Mouse (Mus musculus) embryonic facial prominence, embryonic 15.5 days (tissue): Measurements from ENCODE around the gene Zbtb37. TPM values are rescaled to one million over a fixed set of nuclear protein-coding genes. Genes with fewer than 3 reads are reported as not detected.
A peak's percentile ranks its signal among the peaks of the same experiment; 100 is the strongest.

Experiments used
- ATAC-seq: fragments of 200-750 bp; cut with Nextera tagmentation; 2 replicates; pipeline ENCODE4 v1.8.0; 2017; ENCODE audit warnings: low read depth, moderate TSS enrichment; ENCODE audit not compliant: insufficient number of reproducible peaks, low FRiP score, low TSS enrichment
- H3K27ac ChIP-seq: fragments of 300-500 bp; sonication (generic); replicated peaks from 2 replicates; pipeline ENCODE4 v1.5.1; 2015; ENCODE audit warnings: mild to moderate bottlenecking, inconsistent platforms
- H3K27me3 ChIP-seq: fragments of 300-500 bp; sonication (generic); 2 replicates; pipeline ENCODE4 v1.6.1; 2015; ENCODE audit warnings: inconsistent platforms
- H3K36me3 ChIP-seq: fragments of 300-500 bp; sonication (generic); 2 replicates; pipeline ENCODE4 v1.6.1; 2015; ENCODE audit warnings: mild to moderate bottlenecking, inconsistent platforms
- H3K4me1 ChIP-seq: fragments of 300-500 bp; sonication (generic); 2 replicates; pipeline ENCODE4 v1.6.1; 2015; ENCODE audit warnings: inconsistent platforms
- H3K4me2 ChIP-seq: fragments of 300-500 bp; sonication (generic); replicated peaks from 2 replicates; pipeline ENCODE4 v1.6.1; 2015; ENCODE audit warnings: mild to moderate bottlenecking, inconsistent platforms
- H3K4me3 ChIP-seq: fragments of 300-500 bp; sonication (generic); replicated peaks from 2 replicates; pipeline ENCODE4 v1.5.1; 2015; ENCODE audit warnings: mild to moderate bottlenecking, inconsistent platforms
- H3K9ac ChIP-seq: fragments of 300-500 bp; sonication (generic); 2 replicates; pipeline ENCODE4 v1.6.1; 2015; ENCODE audit warnings: inconsistent platforms
- H3K9me3 ChIP-seq: fragments of 300-500 bp; sonication (generic); replicated peaks from 2 replicates; pipeline ENCODE4 v1.6.1; 2016; ENCODE audit warnings: inconsistent platforms
- WGBS: fragments of 180-500 bp; shearing (Covaris S2); methylation state at CpG from one replicate; pipeline ENCODE4 v1.1.7; 2015; 5-methylcytosine and 5-hydroxymethylcytosine counted together
- polyA plus RNA-seq: library from polyadenylated mRNA; unstranded; fragments of >200 nt; fragmentation: Nextera tagmentation; extraction: Ambion mirVana; gene quantifications from 2 replicates; pipeline ENCODE4 v1.2.1, GENCODE M21; 2015

Gene Zbtb37
- polyA plus RNA-seq, 1 experiment from 2014 or later: 8.1 TPM

GRCm38 (mm10) chr1:161040426-161040770 lies 5.7 kb upstream of the Zbtb37 start:
- Histone ChIP-seq H3K27me3 (no peaks in the 10 kb centered on the region), H3K9ac (no peak overlapping the region), H3K9me3 (no peaks in the 10 kb centered on the region), H3K4me2 (no peak overlapping the region), H3K4me3 (no peak overlapping the region), H3K4me1 (0 out of 2 replicates have a peak, but pooled peaks cover 6% of the 10 kb centered on the region), H3K36me3 (peaks cover 34% of the 10 kb centered on the region), H3K27ac (peak overlapping the region; percentile 69)
- 59% methylated on average over 1 of the region's 1 CpGs for WGBS
- ATAC-seq: no peak

GRCm38 (mm10) chr1:161039741-161040425 lies 5.2 kb upstream of the Zbtb37 start:
- no peak overlapping the region for H3K9ac ChIP-seq
- H3K27ac ChIP-seq: peak overlapping the region; percentile 69
- H3K4me3 ChIP-seq: no peak overlapping the region
- 0 out of 2 replicates have a peak, but pooled peaks have one; percentile 46 for ATAC-seq
- H3K4me1 ChIP-seq: 0 out of 2 replicates have a peak, but pooled peaks cover 6% of the 10 kb centered on the region
- WGBS: 15% methylated on average over 3 of the region's 3 CpGs
- H3K4me2 ChIP-seq: no peak overlapping the region
- H3K9me3 ChIP-seq: no peaks in the 10 kb centered on the region
- H3K36me3 ChIP-seq: peaks cover 29% of the 10 kb centered on the region
- no peaks in the 10 kb centered on the region for H3K27me3 ChIP-seq

GRCm38 (mm10) chr1:161038968-161039721 lies 4.5 kb upstream of the Zbtb37 start:
- no peaks in the 10 kb centered on the region for H3K9me3 ChIP-seq
- 0 out of 2 replicates have a peak, but pooled peaks cover 6% of the 10 kb centered on the region for H3K4me1 ChIP-seq
- peak overlapping the region; percentile 69 for H3K27ac ChIP-seq
- H3K4me2 ChIP-seq: no peak overlapping the region
- 12% methylated on average over 3 of the region's 3 CpGs for WGBS
- no peak for ATAC-seq
- no peaks in the 10 kb centered on the region for H3K27me3 ChIP-seq
- no peak overlapping the region for H3K4me3 ChIP-seq
- no peak overlapping the region for H3K9ac ChIP-seq
- H3K36me3 ChIP-seq: peaks cover 27% of the 10 kb centered on the region

- no peak for ATAC-seq
- peaks cover 13% of the 10 kb centered on the region for H3K4me1 ChIP-seq
- H3K9me3 ChIP-seq: no peaks in the 10 kb centered on the region
- H3K36me3 ChIP-seq: peaks cover 27% of the 10 kb centered on the region
- peak overlapping the region; percentile 63 for H3K4me2 ChIP-seq
- no peak overlapping the region for H3K9ac ChIP-seq
- peak overlapping the region; percentile 80 for H3K4me3 ChIP-seq
- WGBS: 28% methylated on average over 3 of the region's 3 CpGs
- 0 out of 2 replicates have a peak overlapping the region, but pooled peaks have one; percentile 7 for H3K27ac ChIP-seq
- no peaks in the 10 kb centered on the region for H3K27me3 ChIP-seq
Observed at GRCm38 (mm10) chr1:161038004-161038403, 3.4 kb upstream of the Zbtb37 start.

- Histone ChIP-seq H3K27me3 (no peaks in the 10 kb centered on the region), H3K9ac (no peak overlapping the region), H3K27ac (no peak overlapping the region), H3K4me3 (peak overlapping the region; percentile 80), H3K4me2 (peak overlapping the region; percentile 63), H3K9me3 (no peaks in the 10 kb centered on the region), H3K36me3 (peaks cover 27% of the 10 kb centered on the region), H3K4me1 (peaks cover 13% of the 10 kb centered on the region)
- WGBS: 17% methylated on average over 3 of the region's 3 CpGs
- ATAC-seq: no peak
Observed at GRCm38 (mm10) chr1:161037599-161037998, 3.0 kb upstream of the Zbtb37 start.

GRCm38 (mm10) chr1:161037026-161037425 lies 2.4 kb upstream of the Zbtb37 start:
- peaks cover 30% of the 10 kb centered on the region for H3K36me3 ChIP-seq

GRCm38 (mm10) chr1:161036411-161036841 lies 1.8 kb upstream of the Zbtb37 start:
- Histone ChIP-seq H3K9ac (peak overlapping the region; percentile 75), H3K9me3 (no peaks in the 10 kb centered on the region), H3K4me2 (peak overlapping the region; percentile 63), H3K27me3 (no peaks in the 10 kb centered on the region), H3K4me3 (peak overlapping the region; percentile 80), H3K4me1 (peaks cover 16% of the 10 kb centered on the region), H3K27ac (peak overlapping the region; percentile 98), H3K36me3 (peaks cover 30% of the 10 kb centered on the region)
- ATAC-seq: no peak
- WGBS: 1% methylated on average over 5 of the region's 5 CpGs

More at GRCm38 (mm10) chr1:161037026-161037425, 2.4 kb upstream of the Zbtb37 start:
- no peaks in the 10 kb centered on the region for H3K9me3 ChIP-seq
- WGBS: 0% methylated on average over 1 of the region's 1 CpGs
- no peaks in the 10 kb centered on the region for H3K27me3 ChIP-seq
- peak overlapping the region; percentile 63 for H3K4me2 ChIP-seq
- H3K4me1 ChIP-seq: peaks cover 13% of the 10 kb centered on the region
- peak overlapping the region; percentile 98 for H3K27ac ChIP-seq
- no peak for ATAC-seq
- H3K4me3 ChIP-seq: peak overlapping the region; percentile 80
- H3K9ac ChIP-seq: peak overlapping the region; percentile 75

- WGBS: 0% methylated on average over 6 of the region's 6 CpGs
- Histone ChIP-seq H3K4me2 (peak overlapping the region; percentile 63), H3K4me1 (peaks cover 16% of the 10 kb centered on the region), H3K27ac (peak overlapping the region; percentile 98), H3K9ac (peak overlapping the region; percentile 75), H3K9me3 (no peaks in the 10 kb centered on the region), H3K36me3 (peaks cover 34% of the 10 kb centered on the region), H3K4me3 (peak overlapping the region; percentile 80), H3K27me3 (no peaks in the 10 kb centered on the region)
- ATAC-seq: no peak
Observed at GRCm38 (mm10) chr1:161035786-161036404, 1.2 kb upstream of the Zbtb37 start.

GRCm38 (mm10) chr1:161035281-161035785 lies 684 bp upstream of the Zbtb37 start:
- peak overlapping the region; percentile 80 for H3K4me3 ChIP-seq
- H3K27me3 ChIP-seq: no peaks in the 10 kb centered on the region
- peaks cover 35% of the 10 kb centered on the region for H3K36me3 ChIP-seq
- H3K9ac ChIP-seq: peak overlapping the region; percentile 75
- H3K4me1 ChIP-seq: peaks cover 17% of the 10 kb centered on the region
- peak overlapping the region; percentile 63 for H3K4me2 ChIP-seq
- H3K9me3 ChIP-seq: no peaks in the 10 kb centered on the region
- peak overlapping the region; percentile 98 for H3K27ac ChIP-seq
- no peak for ATAC-seq
- WGBS: 0% methylated on average over 14 of the region's 14 CpGs

- Histone ChIP-seq H3K4me3 (peak overlapping the region; percentile 80), H3K27me3 (no peaks in the 10 kb centered on the region), H3K36me3 (peaks cover 33% of the 10 kb centered on the region), H3K9me3 (no peaks in the 10 kb centered on the region), H3K4me2 (peak overlapping the region; percentile 62), H3K4me1 (peaks cover 19% of the 10 kb centered on the region), H3K27ac (peak overlapping the region; percentile 98), H3K9ac (peak overlapping the region; percentile 78)
- WGBS: 1% methylated on average over 21 of the region's 21 CpGs
- ATAC-seq: no peak; the same call in 1 of the 2 replicates
Observed at GRCm38 (mm10) chr1:161033856-161034434, 704 bp downstream of the Zbtb37 start.
